Mouse (Mus musculus) heart, adult 2 months (tissue): ENCODE data around the gene Grsf1.

Source experiments
- CTCF ChIP-seq: fragments of 200-600 bp; IDR thresholded peaks from 2 replicates; pipeline ENCODE4 v1.8.1; 2022; ENCODE audit warnings: antibody characterized with exemption, mild to moderate bottlenecking, moderate library complexity
- EP300 ChIP-seq: fragments of 200-500 bp; IDR thresholded peaks from 2 replicates; pipeline ENCODE4 v1.6.1; 2011; ENCODE audit warnings: low read depth, low read length, control low read depth; ENCODE audit not compliant: insufficient read depth
- POLR2A ChIP-seq: fragments of 200-500 bp; IDR thresholded peaks from 2 replicates; pipeline ENCODE4 v1.6.1; 2011; ENCODE audit warnings: mild to moderate bottlenecking, low read depth, low read length, control low read depth; ENCODE audit not compliant: insufficient read depth

GRCm38 (mm10) chr5:88642786-88643185 is 33.2 kb downstream of the Grsf1 start:
- no peak for TF ChIP-seq POLR2A
- TF ChIP-seq CTCF: no peak
- no peak for TF ChIP-seq EP300
